21 mouse cellular contexts compared by ENCODE assay signal in the genomic region with DNA sequence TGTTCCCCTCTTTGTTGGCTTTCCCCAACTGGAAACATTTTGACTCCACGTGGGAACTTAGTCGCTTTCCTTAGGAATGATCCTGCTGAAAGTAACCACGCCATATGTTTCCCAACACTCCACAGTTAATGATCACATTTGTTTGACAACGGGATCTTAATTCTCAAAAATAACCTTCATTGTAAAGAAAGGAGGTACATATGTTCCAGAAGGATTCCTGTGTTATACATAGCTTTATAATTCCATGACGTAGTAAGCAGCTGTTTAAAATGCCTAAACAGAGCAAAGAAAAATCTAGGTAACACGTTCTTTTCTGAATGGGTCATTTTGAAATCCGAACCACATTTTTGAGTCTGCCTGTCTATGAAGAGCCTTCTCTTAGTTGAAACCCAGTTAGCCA. TPM values are rescaled to one million over a fixed set of nuclear protein-coding genes. Genes with fewer than 3 reads are reported as not detected.
"Had no signal": no experiment of that assay in that cellular context is flagged by ENCODE, and none has a peak within 500 bp of the region (broad histone marks: within the 10 kb centered on the region; RNA-seq: fewer than 3 reads in every experiment).

No protein-coding gene starts in this region.

- H3K9me3 ChIP-seq: liver, embryonic 13.5 days; liver, embryonic 15.5 days; megakaryocyte, embryonic 14.5 days; midbrain, embryonic 13.5 days; midbrain, embryonic 15.5 days; neural tube, embryonic 12.5 days; stomach, embryonic 15.5 days had no signal

- ATAC-seq: liver, postnatal 0 days; midbrain, embryonic 13.5 days; midbrain, embryonic 15.5 days had no signal

- H3K27me3 ChIP-seq: liver, embryonic 13.5 days; liver, embryonic 15.5 days; midbrain, embryonic 13.5 days; midbrain, embryonic 15.5 days; neural tube, embryonic 12.5 days; stomach, embryonic 15.5 days had no signal

- H3K4me2 ChIP-seq: liver, embryonic 11.5 days; liver, embryonic 13.5 days; liver, embryonic 15.5 days; midbrain, embryonic 11.5 days; midbrain, embryonic 13.5 days; midbrain, embryonic 15.5 days; neural tube, embryonic 12.5 days; stomach, embryonic 15.5 days had no signal

- H3K4me1 ChIP-seq: liver, embryonic 13.5 days; liver, embryonic 15.5 days; midbrain, embryonic 13.5 days; midbrain, embryonic 15.5 days; neural tube, embryonic 12.5 days; stomach, embryonic 15.5 days had no signal

- H3K27ac ChIP-seq: liver, embryonic 13.5 days; liver, embryonic 15.5 days; macrophage; midbrain, embryonic 13.5 days; midbrain, embryonic 15.5 days; neural tube, embryonic 12.5 days; stomach, embryonic 15.5 days; stomach, postnatal 0 days had no signal

- DNase-seq: liver, embryonic 13.5 days; liver, postnatal 0 days; lung, adult 2 months; right cerebral cortex, postnatal 14 days; thymus, adult 2 months; thymus, postnatal 25 days; thymus, postnatal 4 days had no signal

- H3K9ac ChIP-seq: liver, embryonic 13.5 days; liver, embryonic 15.5 days; liver, postnatal 0 days; midbrain, embryonic 13.5 days; midbrain, embryonic 15.5 days; neural tube, embryonic 12.5 days; stomach, embryonic 15.5 days had no signal

- H3K4me3 ChIP-seq: liver, embryonic 13.5 days; liver, embryonic 15.5 days; megakaryocyte, embryonic 14.5 days; midbrain, embryonic 13.5 days; midbrain, embryonic 15.5 days; neural tube, embryonic 12.5 days; stomach, embryonic 15.5 days had no signal

- H3K36me3 ChIP-seq: liver, embryonic 13.5 days; liver, embryonic 15.5 days; midbrain, embryonic 13.5 days; midbrain, embryonic 15.5 days; neural tube, embryonic 12.5 days; stomach, embryonic 15.5 days had no signal

RNA-seq across cellular contexts. Expression of gene Atg4a-ps, which starts 12.7 kb away (rescaled TPM):
- polyA plus RNA-seq: lung, adult 2 months; midbrain, embryonic 15.5 days; midbrain, postnatal 0 days; neural tube, embryonic 12.5 days; neural tube, embryonic 14.5 days; spleen, adult 2 months; testis, adult 2 months; thymus, adult 2 months had no signal

RNA-seq across cellular contexts. Expression of gene Syt6, which starts 58.1 kb away (rescaled TPM):
- polyA plus RNA-seq: liver, embryonic 13.5 days; liver, postnatal 0 days; macrophage had no signal
